Mouse (Mus musculus) neutrophil, adult 5-6 weeks (primary cell): ENCODE data around the gene Sept10. TPM values are rescaled to one million over a fixed set of nuclear protein-coding genes. Genes with fewer than 3 reads are reported as not detected.

Experiments
- ATAC-seq: fragments of 151-379, 151-347 bp; 2 replicates; pipeline ENCODE4 v1.8.0; 2017; ENCODE audit warnings: mild to moderate bottlenecking, moderate TSS enrichment; ENCODE audit not compliant: insufficient number of reproducible peaks, poor library complexity, low FRiP score, severe bottlenecking; ENCODE audit errors: extremely low read depth
- total RNA-seq: library from RNA; stranded (forward); fragments of 200-1000 nt; gene quantifications from 2 replicates; pipeline ENCODE4 v1.2.3, GENCODE M21; 2017

Sept10 gene
- 8.5 and 9.8 TPM in 2 replicates for total RNA-seq

GRCm38 (mm10) chr10:59221473-59222270 is at the start of gene Sept10, which contains the start of gene Sowahc:
Gene Sept10 (minus strand): TSS chr10:59221847.
Gene Sowahc (plus strand): TSS chr10:59221953.
- ATAC-seq = peak; percentile 94

GRCm38 (mm10) chr10:59268754-59269153 is 47.1 kb upstream of the Sept10 start:
- no peak for ATAC-seq

GRCm38 (mm10) chr10:59268109-59268508 is 46.5 kb upstream of the Sept10 start:
- no peak for ATAC-seq

GRCm38 (mm10) chr10:59267275-59267674 is 45.6 kb upstream of the Sept10 start:
- no peak for ATAC-seq

GRCm38 (mm10) chr10:59266097-59266496 is 44.5 kb upstream of the Sept10 start:
- ATAC-seq = no peak

GRCm38 (mm10) chr10:59265674-59266073 is 44.0 kb upstream of the Sept10 start:
- ATAC-seq = no peak

GRCm38 (mm10) chr10:59265067-59265466 is 43.4 kb upstream of the Sept10 start:
- ATAC-seq = no peak

GRCm38 (mm10) chr10:59262979-59263378 is 41.3 kb upstream of the Sept10 start:
- ATAC-seq = no peak

- ATAC-seq = no peak
Measured at GRCm38 (mm10) chr10:59262021-59262420, 40.4 kb upstream of the Sept10 start.

GRCm38 (mm10) chr10:59261603-59262002 is 40.0 kb upstream of the Sept10 start:
- no peak for ATAC-seq

GRCm38 (mm10) chr10:59259572-59259971 is 37.9 kb upstream of the Sept10 start:
- no peak for ATAC-seq

GRCm38 (mm10) chr10:59256533-59256932 is 34.9 kb upstream of the Sept10 start:
- no peak for ATAC-seq

- no peak for ATAC-seq
Measured at GRCm38 (mm10) chr10:59253541-59254079, 32.0 kb upstream of the Sept10 start.

GRCm38 (mm10) chr10:59252396-59252795 is 30.7 kb upstream of the Sept10 start:
- no peak for ATAC-seq

- no peak for ATAC-seq
Measured at GRCm38 (mm10) chr10:59251980-59252379, 30.3 kb upstream of the Sept10 start.

GRCm38 (mm10) chr10:59250679-59251078 is 29.0 kb upstream of the Sept10 start:
- ATAC-seq = no peak

GRCm38 (mm10) chr10:59249531-59249930 is 27.9 kb upstream of the Sept10 start:
- no peak for ATAC-seq

- ATAC-seq = no peak
Measured at GRCm38 (mm10) chr10:59241141-59241541, 19.5 kb upstream of the Sept10 start.

- no peak for ATAC-seq
Measured at GRCm38 (mm10) chr10:59237757-59238156, 16.1 kb upstream of the Sept10 start.

GRCm38 (mm10) chr10:59236486-59236885 is 14.8 kb upstream of the Sept10 start:
- peak; percentile 41; the same call in 1 of the 2 replicates for ATAC-seq
